Mouse (Mus musculus): Measurements from ENCODE around the gene Ephb4.

Gene Ephb4

GRCm38 (mm10) chr5:137369665-137370064, 19.8 kb downstream of the Ephb4 start:
- DNase-seq (ENCODE audit: low read depth, low spot score) = no peak

GRCm38 (mm10) chr5:137373371-137373950, 23.6 kb downstream of the Ephb4 start:
- no peak for DNase-seq (ENCODE audit: low read depth, low spot score)

- DNase-seq (ENCODE audit: low read depth, low spot score) = no peak
These were observed 24.7 kb downstream of the Ephb4 start for GRCm38 (mm10) chr5:137374521-137375080.

GRCm38 (mm10) chr5:137375627-137376026, 25.7 kb downstream of the Ephb4 start:
- DNase-seq (ENCODE audit: low read depth, low spot score) = peak; percentile 77

GRCm38 (mm10) chr5:137376198-137376597, 26.3 kb downstream of the Ephb4 start:
- peak; percentile 95 for DNase-seq (ENCODE audit: low read depth, low spot score)

- DNase-seq (ENCODE audit: low read depth, low spot score) = peak; percentile 71
These were observed 26.8 kb downstream of the Ephb4 start for GRCm38 (mm10) chr5:137376722-137377121.

GRCm38 (mm10) chr5:137377176-137377575, 27.3 kb downstream of the Ephb4 start:
- DNase-seq (ENCODE audit: low read depth, low spot score) = no peak

- no peak for DNase-seq (ENCODE audit: low read depth, low spot score)
These were observed 27.7 kb downstream of the Ephb4 start for GRCm38 (mm10) chr5:137377603-137378002.

- peak; percentile 89 for DNase-seq (ENCODE audit: low read depth, low spot score)
These were observed 31.2 kb downstream of the Ephb4 start for GRCm38 (mm10) chr5:137381152-137381551.

- no peak for DNase-seq (ENCODE audit: low read depth, low spot score)
These were observed 33.5 kb downstream of the Ephb4 start for GRCm38 (mm10) chr5:137383441-137383840.

GRCm38 (mm10) chr5:137386712-137387111, 36.8 kb downstream of the Ephb4 start:
- no peak for DNase-seq (ENCODE audit: low read depth, low spot score)

- DNase-seq (ENCODE audit: low read depth, low spot score) = no peak
These were observed 41.7 kb downstream of the Ephb4 start for GRCm38 (mm10) chr5:137391641-137392040.

GRCm38 (mm10) chr5:137394456-137394855, 44.5 kb downstream of the Ephb4 start:
- peak; percentile 79 for DNase-seq (ENCODE audit: low read depth, low spot score)

GRCm38 (mm10) chr5:137404081-137404480, 54.2 kb downstream of the Ephb4 start:
- DNase-seq (ENCODE audit: low read depth, low spot score) = peak; percentile 77

GRCm38 (mm10) chr5:137409451-137409850, 59.5 kb downstream of the Ephb4 start:
- DNase-seq (ENCODE audit: low read depth, low spot score) = no peak

GRCm38 (mm10) chr5:137410066-137410465, 60.2 kb downstream of the Ephb4 start:
- no peak for DNase-seq (ENCODE audit: low read depth, low spot score)

- no peak for DNase-seq (ENCODE audit: low read depth, low spot score)
These were observed 60.6 kb downstream of the Ephb4 start for GRCm38 (mm10) chr5:137410549-137410948.

GRCm38 (mm10) chr5:137411235-137411634, 61.3 kb downstream of the Ephb4 start:
- no peak for DNase-seq (ENCODE audit: low read depth, low spot score)

GRCm38 (mm10) chr5:137414253-137414652, 64.3 kb downstream of the Ephb4 start:
- DNase-seq (ENCODE audit: low read depth, low spot score) = no peak

GRCm38 (mm10) chr5:137419105-137419504, 69.2 kb downstream of the Ephb4 start:
- DNase-seq (ENCODE audit: low read depth, low spot score) = no peak

GRCm38 (mm10) chr5:137419841-137420240, 69.9 kb downstream of the Ephb4 start:
- no peak for DNase-seq (ENCODE audit: low read depth, low spot score)

- no peak for DNase-seq (ENCODE audit: low read depth, low spot score)
These were observed 75.7 kb downstream of the Ephb4 start for GRCm38 (mm10) chr5:137425648-137426047.

All from R1 (cell line).